Mouse (Mus musculus) embryo, embryonic 9.5 days (tissue): ENCODE measurements around the gene Hpca.

ENCODE experiments used
- DNase-seq: peaks from one replicate; pipeline ENCODE4 v3.0.0-alpha.2; 2017; ENCODE audit errors: extremely low spot score

Hpca gene

DNA sequence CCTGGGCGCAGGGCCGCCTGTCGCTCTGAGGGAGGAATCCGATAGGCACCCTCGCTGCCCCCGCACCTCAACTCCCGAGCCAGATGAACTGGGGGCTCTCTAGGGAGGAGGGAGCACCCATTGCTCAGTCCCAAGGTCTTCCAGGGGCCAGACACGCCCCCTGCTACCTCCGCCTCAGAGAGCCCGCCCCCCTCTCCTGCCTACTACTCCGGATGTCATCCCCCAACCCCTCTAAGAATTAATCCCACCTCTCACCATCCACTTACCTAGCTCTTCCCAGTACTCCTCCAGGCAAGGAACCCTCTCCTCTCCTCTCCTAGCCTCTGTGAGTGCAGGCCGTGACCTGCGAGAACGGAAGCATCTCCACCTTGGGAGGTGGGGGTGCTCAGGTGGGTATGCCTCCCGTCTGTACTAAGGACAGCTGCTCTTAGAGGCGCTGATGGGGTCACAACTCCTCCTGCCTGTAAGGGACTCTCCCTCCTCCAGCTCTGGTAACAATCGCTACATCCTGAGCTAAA is at the start of gene Hpca:
Gene Hpca (minus strand): TSS at position 468 of the 518 bp plus-strand sequence.
- no peak for DNase-seq

DNA sequence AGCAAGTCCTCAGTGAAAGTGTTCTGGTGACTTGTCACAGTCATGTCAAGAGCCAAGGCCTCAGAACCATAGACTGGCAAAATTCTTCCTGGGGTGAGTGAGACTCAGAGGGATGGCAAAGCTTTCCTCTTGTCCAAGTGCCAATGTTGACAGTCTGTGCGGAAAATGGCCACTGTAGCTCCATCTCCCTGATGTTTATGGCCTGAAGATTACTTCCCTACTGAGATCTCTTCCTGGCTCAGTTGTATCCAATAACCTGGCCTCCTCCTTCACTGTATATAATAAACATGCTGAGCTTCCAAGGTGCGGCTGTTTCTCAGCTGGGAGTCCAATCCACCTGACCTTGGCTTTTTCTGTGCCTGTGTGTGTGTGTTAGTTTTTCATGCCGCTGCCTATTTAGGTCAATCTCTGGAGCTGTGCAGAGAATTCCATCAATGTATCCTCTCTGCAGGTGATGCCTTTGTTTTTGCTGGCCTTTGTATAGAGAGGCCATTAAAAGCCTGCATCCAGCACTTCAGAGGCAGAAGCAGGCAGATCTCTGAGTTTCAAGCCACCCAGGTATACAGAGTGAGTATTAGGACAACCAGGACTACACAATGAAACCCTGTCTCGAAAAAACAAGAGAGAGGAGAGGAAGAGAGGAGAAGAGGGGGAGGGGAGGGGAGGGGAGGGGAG is 39.9 kb upstream of the Hpca start:
- no peak for DNase-seq

DNA sequence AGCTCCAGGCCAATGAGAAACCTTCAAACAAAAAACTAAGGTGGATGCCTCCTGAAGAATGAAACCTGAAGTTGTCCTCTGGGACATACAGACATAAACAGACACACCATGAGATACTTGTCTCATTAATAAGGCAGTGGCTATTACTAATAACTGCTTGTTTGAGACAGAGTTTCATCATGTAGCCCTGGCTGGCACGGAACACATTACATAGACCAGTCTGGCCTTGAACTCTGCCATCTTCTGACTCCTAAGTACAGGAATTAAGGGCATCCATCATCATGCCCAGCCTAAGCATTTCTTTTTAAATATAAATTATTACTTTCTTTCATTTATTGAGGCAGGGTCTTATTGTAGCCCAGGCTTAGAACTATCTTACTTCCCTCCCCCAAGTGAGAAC is 39.2 kb upstream of the Hpca start:
- DNase-seq, result no peak

- DNase-seq, result no peak
These were observed 36.7 kb upstream of the Hpca start for GRCm38 (mm10) chr4:129158549-129158948.

DNA sequence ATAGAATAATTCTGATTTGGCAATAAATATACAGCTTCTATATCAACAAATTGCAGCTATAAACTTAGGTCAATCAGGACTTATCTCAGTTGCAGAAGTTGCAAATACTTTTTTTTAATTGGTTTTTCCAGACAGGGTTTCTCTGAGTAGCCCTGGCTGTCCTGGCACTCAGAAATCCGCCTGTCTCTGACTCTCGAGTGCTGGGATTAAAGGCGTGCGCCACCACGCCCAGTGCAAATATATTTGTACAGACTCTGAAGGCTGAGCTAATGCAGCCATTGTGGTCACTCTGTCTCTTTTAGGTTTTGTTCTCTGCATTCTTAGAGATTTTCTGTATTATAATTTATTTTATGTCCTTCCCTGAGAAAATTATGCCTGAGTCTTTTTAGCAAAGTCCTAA is 35.7 kb upstream of the Hpca start:
- DNase-seq, result no peak

DNA sequence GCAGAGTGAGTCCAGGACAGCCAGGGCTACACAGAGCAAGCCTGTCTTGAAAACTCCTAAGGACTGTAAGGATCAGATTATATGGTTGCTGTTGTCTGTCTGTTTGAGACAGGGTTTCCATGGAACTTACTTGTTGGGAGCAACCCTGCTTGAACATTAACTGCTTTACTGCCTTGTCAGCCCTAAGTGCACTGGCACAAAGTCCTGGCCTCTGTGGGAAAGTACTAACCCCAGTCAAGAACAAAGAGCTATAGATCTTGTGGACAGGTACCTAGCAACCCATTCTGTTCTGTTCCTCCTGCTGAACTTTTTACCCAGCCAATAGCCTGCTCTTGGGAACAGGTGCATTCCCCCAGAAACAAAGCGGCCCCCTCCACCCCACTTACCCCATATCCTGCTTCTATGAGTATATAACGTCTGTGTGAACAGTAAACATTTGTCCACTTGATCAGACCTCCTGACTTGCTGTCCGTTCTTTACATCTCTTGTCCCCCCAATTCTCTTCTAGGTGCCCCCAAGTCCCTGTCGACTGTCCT is 29.5 kb upstream of the Hpca start:
- no peak for DNase-seq

- DNase-seq, result no peak
These were observed 27.5 kb upstream of the Hpca start for GRCm38 (mm10) chr4:129149321-129149720.

DNA sequence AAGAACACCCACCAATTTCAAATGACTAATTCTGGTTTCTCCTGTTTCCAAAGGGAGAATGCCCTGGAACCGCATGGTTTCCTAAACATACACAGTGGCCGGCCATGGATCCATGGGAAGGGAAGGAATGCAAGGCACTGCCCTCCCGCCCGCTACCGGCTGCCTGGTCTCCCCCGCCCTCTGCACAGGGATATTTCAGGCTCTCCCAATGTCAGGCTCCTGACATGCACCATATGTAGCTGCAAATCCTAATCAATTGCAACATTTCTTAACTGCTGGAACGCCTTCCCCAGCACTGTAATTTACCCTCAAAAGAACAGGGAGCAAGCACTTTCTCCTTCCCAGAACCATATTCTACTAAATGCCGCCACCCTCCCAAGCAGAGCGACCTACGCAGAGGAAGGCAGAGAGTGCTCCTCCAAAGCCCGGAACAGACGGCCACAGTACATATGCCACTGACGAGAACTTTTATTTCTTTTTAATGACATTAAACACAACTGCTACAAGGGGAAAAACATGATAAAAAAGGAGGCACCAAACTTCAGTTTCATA is 25.8 kb upstream of the Hpca start:
- DNase-seq, result no peak

GRCm38 (mm10) chr4:129146392-129146791 is 24.6 kb upstream of the Hpca start:
- DNase-seq, result no peak

GRCm38 (mm10) chr4:129145943-129146342 is 24.1 kb upstream of the Hpca start:
- no peak for DNase-seq

- DNase-seq, result no peak
These were observed 23.6 kb upstream of the Hpca start for GRCm38 (mm10) chr4:129145411-129145810.

DNA sequence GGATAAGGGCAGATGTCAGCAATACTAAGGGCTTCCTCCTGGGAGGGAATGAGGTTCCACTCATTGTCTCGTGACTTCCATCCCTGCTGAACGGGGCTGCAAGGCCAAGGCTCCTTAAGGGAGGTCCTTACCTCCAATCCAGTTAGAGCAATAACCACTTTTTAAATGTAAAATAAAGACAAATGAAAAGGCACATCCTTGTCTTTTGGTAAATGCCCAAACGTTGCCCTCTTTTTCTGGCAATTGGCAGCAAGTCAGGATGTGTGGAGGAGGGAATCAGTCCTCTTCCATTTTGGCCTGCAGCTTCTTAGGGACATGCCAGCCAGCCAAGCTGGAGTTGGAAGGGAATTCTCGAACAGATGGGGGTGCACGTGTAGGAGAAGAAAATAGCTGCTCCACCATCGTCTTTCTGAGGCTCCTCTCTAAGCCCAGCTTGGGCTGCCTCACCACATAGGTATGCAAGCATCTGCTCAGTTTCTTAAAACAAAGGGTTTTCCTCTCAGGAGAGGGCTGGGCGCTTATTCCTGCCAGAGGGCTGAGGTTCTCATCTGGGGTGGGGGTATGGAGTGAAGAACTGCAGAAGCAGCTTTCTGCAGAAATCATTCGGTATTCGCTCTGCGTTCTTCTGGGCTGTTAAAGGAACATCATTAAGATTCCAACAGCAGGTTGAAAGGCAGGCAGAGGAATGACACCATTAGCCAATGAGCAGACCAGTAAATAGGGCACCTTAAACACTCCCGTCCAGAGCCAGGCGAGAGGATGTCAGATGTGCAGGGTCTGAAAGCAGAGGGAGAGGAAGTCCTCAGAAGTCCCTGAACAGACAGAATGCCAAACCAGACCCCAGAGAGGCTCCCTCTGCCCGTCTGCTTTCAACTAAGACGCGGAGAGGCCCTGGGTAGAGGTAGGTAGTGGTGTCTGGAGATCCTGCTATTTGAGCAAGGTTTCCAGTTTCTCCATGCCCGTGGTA is 22.8 kb upstream of the Hpca start:
- DNase-seq, result no peak

DNA sequence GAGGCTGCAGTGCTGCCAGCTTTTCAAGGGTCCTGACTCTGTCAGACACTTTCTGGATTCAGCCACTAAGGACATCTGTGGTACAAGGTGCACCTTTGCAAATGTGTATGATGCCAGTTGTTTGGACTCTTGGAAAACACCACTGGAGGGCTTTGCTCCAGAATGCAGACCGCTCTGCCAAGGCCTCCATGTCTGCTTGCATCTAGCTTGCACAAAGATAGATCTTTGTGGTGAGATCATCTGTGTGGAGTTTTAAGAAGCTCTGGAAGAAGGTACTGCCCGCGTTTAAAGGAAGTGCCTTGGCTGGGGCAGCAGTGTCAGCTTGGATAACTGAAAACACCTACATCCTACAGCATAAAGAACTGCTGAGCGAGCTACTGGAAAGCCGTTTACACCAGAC is 21.7 kb upstream of the Hpca start:
- DNase-seq, result no peak

DNA sequence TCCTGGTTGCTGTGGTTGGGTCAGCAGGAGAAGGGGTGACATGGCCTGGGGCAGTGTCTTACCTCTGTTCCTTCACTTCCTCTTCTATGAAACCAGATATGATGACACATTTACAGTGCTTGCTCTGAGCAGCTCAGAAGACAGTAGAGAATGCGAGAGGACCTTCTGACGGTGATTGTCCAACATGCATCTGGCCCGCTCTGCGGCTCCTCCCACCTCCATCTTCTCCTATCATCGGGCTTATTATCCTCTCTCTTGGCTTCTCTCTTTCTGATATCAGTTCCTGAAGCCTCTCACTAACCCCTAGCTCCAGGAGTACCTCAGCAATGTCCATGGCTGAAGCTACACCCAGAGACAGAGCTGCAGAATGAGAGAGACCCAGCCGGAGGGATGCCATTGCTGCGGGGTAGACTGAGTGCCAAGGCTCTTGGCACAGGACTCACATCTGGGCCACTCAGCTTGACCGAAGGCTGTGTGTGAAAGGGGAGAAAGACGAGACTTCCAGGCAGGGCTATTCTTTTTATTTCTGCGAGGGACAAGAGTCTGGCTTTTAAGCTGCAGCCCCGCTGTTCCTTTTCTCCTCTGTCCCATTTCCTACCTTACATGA is 20.7 kb upstream of the Hpca start:
- no peak for DNase-seq

DNA sequence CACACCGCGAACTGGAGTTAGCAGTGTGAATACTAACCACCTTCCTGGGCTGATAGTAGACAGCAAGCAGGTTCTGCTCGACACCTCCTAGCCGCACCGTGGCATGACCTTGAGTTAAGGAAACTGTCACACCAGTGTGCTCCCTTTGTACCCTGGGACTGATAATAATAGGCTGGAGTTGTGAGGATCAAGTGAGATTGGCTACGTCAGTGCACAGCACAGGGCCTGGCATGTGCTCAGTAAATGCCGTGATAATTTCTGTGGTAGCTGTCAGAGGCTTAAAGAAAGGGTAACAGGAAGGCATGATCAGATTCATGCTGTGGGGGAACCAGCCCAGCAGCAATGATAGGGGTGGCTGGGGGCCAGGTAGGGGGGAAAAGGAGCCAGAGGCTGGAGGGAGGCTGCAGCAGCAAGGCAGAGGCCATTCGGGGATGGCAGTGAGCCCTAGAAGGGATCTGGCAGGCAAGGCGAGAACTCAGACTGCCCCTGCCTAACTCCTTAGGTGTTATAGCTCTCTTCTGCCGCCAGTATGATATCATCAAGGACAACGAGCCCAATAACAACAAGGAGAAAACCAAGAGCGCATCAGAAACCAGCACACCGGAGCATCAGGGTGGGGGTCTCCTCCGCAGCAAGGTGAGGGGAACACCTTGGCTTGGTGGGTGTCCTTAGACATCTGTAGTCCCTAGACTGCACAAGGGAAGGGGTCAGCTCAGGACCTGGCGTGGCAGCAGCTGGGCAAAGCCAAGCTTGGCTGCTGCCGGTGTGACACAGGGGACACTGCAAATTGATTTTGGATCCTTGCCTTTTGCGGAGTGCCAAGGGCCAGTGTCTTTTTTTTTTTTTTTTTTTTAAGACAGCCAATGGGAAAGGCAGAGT is 20.0 kb upstream of the Hpca start:
- no peak for DNase-seq

DNA sequence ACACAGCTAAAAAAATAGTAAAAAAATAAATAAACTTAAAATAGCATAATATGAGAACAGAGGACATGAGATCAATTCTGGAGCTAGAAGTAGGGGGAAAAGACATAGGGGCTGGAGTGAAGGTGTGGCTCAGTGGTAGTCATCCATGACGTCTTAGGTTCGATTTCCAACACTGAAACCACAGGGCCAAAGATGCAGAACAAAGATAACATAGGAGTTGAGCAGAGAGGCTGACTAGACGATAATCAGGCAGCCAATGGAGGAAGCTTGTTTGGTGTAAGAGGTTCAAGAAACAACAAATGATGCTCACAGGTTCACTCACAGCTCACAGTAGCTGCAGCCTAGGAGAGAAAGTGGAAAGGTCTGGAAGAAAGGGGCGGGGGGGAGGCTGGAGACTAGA is 19.0 kb upstream of the Hpca start:
- DNase-seq, result no peak

- no peak for DNase-seq
These were observed 17.8 kb upstream of the Hpca start for GRCm38 (mm10) chr4:129139642-129140041.

- no peak for DNase-seq
These were observed 15.8 kb upstream of the Hpca start for GRCm38 (mm10) chr4:129137392-129138321.

DNA sequence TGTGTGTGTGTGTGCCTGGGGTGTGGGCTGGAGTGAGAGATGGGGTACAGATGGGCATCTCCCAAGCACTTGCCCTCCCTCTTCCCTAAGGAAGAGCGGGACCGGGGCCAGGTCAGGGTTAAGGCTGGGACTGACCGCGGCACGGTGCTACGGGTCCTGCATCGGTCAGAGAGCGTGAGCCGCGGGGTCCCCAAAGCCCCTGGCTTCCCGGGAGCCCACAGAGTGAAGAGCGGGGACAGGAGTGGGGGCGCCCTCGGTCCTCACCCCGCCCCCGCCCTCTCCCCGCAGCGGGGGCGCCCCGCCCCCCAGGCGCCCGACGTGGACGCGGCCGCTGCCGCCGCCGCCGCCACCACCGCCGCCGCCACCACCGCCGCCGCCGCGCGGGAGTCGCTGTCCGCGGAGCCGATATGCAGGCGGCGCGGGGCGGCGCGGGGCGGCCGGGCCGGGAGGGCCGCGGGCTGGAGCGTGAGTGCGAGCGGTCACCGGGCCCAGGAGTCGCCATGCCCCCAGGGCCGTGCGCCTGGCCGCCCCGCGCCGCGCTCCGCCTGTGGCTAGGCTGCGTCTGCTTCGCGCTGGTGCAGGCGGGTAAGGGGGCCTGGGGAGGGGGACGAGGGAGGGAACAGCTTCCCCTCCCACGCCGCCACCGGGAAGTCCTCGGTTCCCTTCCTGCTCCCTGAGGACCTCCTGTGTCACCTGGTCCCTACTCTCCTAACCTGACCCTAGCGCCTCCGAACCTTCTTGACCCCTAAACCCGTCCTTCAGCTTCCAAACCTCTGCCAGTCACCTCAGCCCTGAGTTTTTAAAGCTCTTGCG is 14.9 kb upstream of the Hpca start, which contains the start of gene Fndc5:
Gene Fndc5 (plus strand): TSS at position 421 of the 813 bp plus-strand sequence.
- DNase-seq, result no peak
